Mouse (Mus musculus) embryonic facial prominence, embryonic 13.5 days (tissue): ENCODE results near the gene Gm43191. TPM values are rescaled to one million over a fixed set of nuclear protein-coding genes. Genes with fewer than 3 reads are reported as not detected.
"Not testable (repeated sequence)": the region's sequence is repeated elsewhere in the genome, so short reads cannot be mapped to it uniquely, and the experiment has no call there.

Source experiments
- ATAC-seq: fragments of 200-750 bp; cut with Nextera tagmentation; 2 replicates; pipeline ENCODE4 v1.8.0; 2017; ENCODE audit warnings: low read depth; ENCODE audit not compliant: insufficient number of reproducible peaks, insufficient read depth, low FRiP score, low TSS enrichment
- H3K27ac ChIP-seq: fragments of 300-500 bp; sonication (generic); 2 replicates; pipeline ENCODE4 v1.5.1; 2015; ENCODE audit warnings: moderate library complexity, mild to moderate bottlenecking, inconsistent platforms
- H3K27me3 ChIP-seq: fragments of 300-500 bp; sonication (generic); 2 replicates; pipeline ENCODE4 v1.6.1; 2015; ENCODE audit warnings: mild to moderate bottlenecking, inconsistent platforms
- H3K36me3 ChIP-seq: fragments of 300-500 bp; sonication (generic); 2 replicates; pipeline ENCODE4 v1.6.1; 2015; ENCODE audit warnings: mild to moderate bottlenecking, inconsistent platforms
- H3K4me1 ChIP-seq: fragments of 300-500 bp; sonication (generic); 2 replicates; pipeline ENCODE4 v1.6.1; 2015; ENCODE audit warnings: inconsistent platforms
- H3K4me2 ChIP-seq: fragments of 300-500 bp; sonication (generic); 2 replicates; pipeline ENCODE4 v1.6.1; 2015; ENCODE audit warnings: moderate library complexity, mild to moderate bottlenecking, inconsistent platforms
- H3K4me3 ChIP-seq: fragments of 300-500 bp; sonication (generic); 2 replicates; pipeline ENCODE4 v1.5.1; 2015; ENCODE audit warnings: mild to moderate bottlenecking, inconsistent platforms
- H3K9ac ChIP-seq: fragments of 300-500 bp; sonication (generic); 2 replicates; pipeline ENCODE4 v1.6.1; 2015; ENCODE audit warnings: mild to moderate bottlenecking, inconsistent platforms
- H3K9me3 ChIP-seq: fragments of 300-500 bp; sonication (generic); 2 replicates; pipeline ENCODE4 v1.6.1; 2016; ENCODE audit warnings: inconsistent platforms
- WGBS: fragments of 180-500 bp; shearing (Covaris S2); methylation state at CpG from one replicate; pipeline ENCODE4 v1.1.7; 2015; ENCODE audit warnings: mixed read lengths; 5-methylcytosine and 5-hydroxymethylcytosine counted together
- polyA plus RNA-seq: library from polyadenylated mRNA; unstranded; fragments of >200 nt; fragmentation: Nextera tagmentation; extraction: Ambion mirVana; gene quantifications from 2 replicates; pipeline ENCODE4 v1.2.1, GENCODE M21; 2015

The Gm43191 gene
- polyA plus RNA-seq, 1 experiment from 2014 or later, result not detected

DNA sequence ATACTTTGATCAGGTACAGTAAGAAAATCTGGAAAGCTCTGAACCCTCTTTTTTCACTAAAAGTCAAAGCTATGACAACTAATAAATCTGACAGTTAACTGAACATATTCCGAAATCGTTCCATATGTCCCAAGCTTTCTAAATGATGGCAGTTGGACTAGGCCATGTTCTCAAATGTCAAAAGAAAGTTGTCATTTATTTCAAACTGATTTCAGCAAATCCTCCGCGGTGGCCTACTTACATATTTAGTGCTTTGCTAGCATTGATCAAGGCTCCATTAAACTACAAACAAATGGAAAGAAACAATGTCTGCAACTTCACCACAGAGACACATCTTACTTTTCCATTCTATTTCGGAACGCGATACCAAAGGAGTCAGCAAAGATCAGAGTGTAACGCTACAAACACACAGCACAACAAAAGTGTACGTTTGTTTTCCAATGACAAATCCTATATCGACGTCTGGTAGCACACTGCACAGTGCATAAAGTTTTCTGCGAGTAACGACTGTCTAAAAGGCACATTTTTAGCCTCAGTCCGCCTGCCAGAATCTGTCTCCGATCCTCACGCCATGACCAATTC, 19.7 kb downstream of the Gm43191 start:
- WGBS, result 2% methylated on average over 16 of the region's 16 CpGs
- ATAC-seq, result no peak

GRCm38 (mm10) chr3:116659856-116660430, 21.1 kb downstream of the Gm43191 start:
- Histone ChIP-seq H3K4me2 (peak overlapping the region; percentile 14; the same call in 1 of the 2 replicates), H3K36me3 (no peaks in the 10 kb centered on the region), H3K9me3 (no peaks in the 10 kb centered on the region), H3K27me3 (no peaks in the 10 kb centered on the region), H3K4me3 (no peak overlapping the region), H3K4me1 (peaks cover 33% of the 10 kb centered on the region), H3K9ac (no peak overlapping the region), H3K27ac (no peak overlapping the region)
- 81% methylated on average over 13 of the region's 13 CpGs for WGBS
- no peak for ATAC-seq

More for the DNA sequence above, 19.7 kb downstream of the Gm43191 start:
- Histone ChIP-seq H3K36me3 (no peaks in the 10 kb centered on the region), H3K27ac (peak overlapping the region; percentile 93), H3K4me1 (peaks cover 33% of the 10 kb centered on the region), H3K9ac (peak overlapping the region; percentile 98), H3K27me3 (no peaks in the 10 kb centered on the region), H3K9me3 (no peaks in the 10 kb centered on the region), H3K4me3 (peak overlapping the region; percentile 96), H3K4me2 (peak overlapping the region; percentile 64)

DNA sequence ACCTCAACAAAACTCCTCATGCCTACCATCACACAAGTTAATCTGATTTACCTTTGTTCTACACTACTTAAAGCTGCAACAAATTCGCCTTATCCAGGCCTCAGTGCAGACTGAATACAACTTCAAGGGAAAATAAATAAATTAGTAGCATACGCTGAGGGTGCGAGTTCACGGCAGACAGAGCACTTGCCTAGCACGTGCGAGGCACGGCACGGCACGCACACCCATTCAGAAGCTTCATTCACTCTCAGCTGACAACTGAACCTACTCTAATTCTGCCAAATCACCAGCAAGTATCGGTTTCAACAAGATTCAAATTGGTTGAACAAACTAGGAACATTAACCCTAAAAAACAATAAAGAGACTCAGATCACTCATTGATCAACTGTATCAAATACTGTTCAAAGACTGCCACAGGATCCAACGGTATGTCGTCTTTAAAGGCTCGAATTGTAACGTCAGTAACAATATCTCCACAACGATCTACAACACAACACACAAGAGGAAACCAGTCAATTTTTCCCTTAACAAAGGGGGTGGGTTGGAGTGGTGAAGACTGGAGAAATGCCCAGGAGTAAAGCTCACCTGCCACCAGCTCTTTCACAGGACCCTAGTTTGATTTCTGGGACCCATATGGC, 22.0 kb downstream of the Gm43191 start:
- H3K4me3 ChIP-seq, result no peak overlapping the region
- no peaks in the 10 kb centered on the region for H3K9me3 ChIP-seq
- no peaks in the 10 kb centered on the region for H3K27me3 ChIP-seq
- H3K36me3 ChIP-seq, result no peaks in the 10 kb centered on the region
- peaks cover 33% of the 10 kb centered on the region for H3K4me1 ChIP-seq
- no peak for ATAC-seq
- WGBS, result 41% methylated on average over 15 of the region's 15 CpGs
- H3K9ac ChIP-seq, result no peak overlapping the region
- 0 out of 2 replicates have a peak overlapping the region, but pooled peaks have one; percentile 18 for H3K4me2 ChIP-seq
- H3K27ac ChIP-seq, result no peak overlapping the region

DNA sequence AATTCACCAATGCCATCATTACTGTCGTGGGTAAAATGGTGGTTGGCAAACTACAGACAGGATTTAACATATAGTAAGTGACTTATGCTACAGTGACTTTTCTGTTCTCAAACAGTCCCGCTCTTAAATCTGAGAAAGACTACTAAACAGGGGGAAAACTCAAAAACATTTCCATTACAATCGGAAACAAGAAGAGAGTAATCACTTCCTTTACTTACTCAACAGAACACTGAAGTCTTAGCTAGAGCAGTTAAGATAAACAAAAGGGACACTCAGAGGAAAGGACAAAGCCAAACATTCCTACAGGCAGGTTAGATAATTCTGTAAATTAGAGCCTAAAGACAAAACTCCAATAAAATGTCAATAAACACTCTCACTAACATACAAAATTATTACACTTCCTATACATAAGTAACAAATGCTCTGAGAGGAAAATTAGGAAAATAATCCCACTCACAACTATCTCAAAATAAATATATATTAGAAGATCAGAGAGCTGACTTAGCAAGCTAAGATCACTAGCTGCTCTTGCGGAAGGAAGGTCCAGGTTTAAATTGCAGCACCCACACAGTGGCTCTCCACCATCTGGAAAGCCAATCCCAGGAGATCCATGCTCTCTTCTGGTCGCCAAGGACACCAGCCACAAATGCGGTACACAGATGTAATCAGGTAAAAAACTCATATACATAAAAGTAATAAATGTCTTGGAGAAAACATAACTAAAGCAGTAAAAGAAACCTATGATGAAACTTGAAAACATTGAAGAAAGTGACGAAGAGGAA, 24.7 kb downstream of the Gm43191 start:
- WGBS, result 83% methylated on average over 7 of the region's 7 CpGs
- no peaks in the 10 kb centered on the region for H3K36me3 ChIP-seq

DNA sequence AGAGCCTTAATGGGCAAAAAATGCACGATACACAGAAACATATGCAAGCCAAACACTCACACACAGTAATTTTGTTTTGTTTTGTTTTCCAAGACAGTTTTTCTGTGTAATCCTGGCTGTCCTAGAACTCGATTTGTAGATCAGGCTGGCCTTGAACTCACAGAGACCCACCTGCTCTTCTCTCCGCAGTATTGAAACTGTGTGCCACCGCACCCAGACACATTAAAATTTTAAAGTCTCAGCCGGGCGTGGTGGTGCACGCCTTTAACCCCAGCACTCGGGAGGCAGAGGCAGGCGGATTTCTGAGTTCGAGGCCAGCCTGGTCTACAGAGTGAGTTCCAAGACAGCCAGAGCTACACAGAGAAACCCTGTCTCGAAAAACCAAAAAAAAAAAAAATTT, 27.0 kb downstream of the Gm43191 start:
- not testable (repeated sequence) for ATAC-seq, H3K4me3 ChIP-seq, H3K27ac ChIP-seq, H3K27me3 ChIP-seq, H3K9me3 ChIP-seq, H3K9ac ChIP-seq, H3K4me2 ChIP-seq
- peaks cover 15% of the 10 kb centered on the region for H3K4me1 ChIP-seq
- peaks cover 12% of the 10 kb centered on the region; the same call in 1 of the 2 replicates for H3K36me3 ChIP-seq
- 96% methylated on average over 11 of the region's 11 CpGs for WGBS

More for the DNA sequence above, 24.7 kb downstream of the Gm43191 start:
- Histone ChIP-seq H3K27me3 (no peaks in the 10 kb centered on the region), H3K9me3 (no peaks in the 10 kb centered on the region), H3K4me1 (peaks cover 33% of the 10 kb centered on the region), H3K4me3 (no peak overlapping the region), H3K27ac (no peak overlapping the region), H3K9ac (no peak overlapping the region), H3K4me2 (no peak overlapping the region)
- ATAC-seq, result no peak

- no peak for ATAC-seq
- H3K27ac ChIP-seq, result no peak overlapping the region
- H3K27me3 ChIP-seq, result no peaks in the 10 kb centered on the region
- peaks cover 16% of the 10 kb centered on the region for H3K36me3 ChIP-seq
- WGBS, result 77% methylated on average over 5 of the region's 5 CpGs
- no peak overlapping the region for H3K4me3 ChIP-seq
- H3K9me3 ChIP-seq, result no peaks in the 10 kb centered on the region
- no peak overlapping the region for H3K4me2 ChIP-seq
- peaks cover 11% of the 10 kb centered on the region; the same call in 1 of the 2 replicates for H3K4me1 ChIP-seq
- no peak overlapping the region for H3K9ac ChIP-seq
These were observed 27.6 kb downstream of the Gm43191 start for GRCm38 (mm10) chr3:116653278-116653945.

GRCm38 (mm10) chr3:116652033-116652446, 29.0 kb downstream of the Gm43191 start:
- no peak for ATAC-seq
- H3K36me3 ChIP-seq, result peaks cover 21% of the 10 kb centered on the region
- 73% methylated on average over 3 of the region's 3 CpGs for WGBS
- no peak overlapping the region for H3K4me2 ChIP-seq
- no peak overlapping the region for H3K4me3 ChIP-seq
- H3K9me3 ChIP-seq, result no peaks in the 10 kb centered on the region
- H3K27me3 ChIP-seq, result no peaks in the 10 kb centered on the region
- H3K27ac ChIP-seq, result no peak overlapping the region
- no peak overlapping the region for H3K9ac ChIP-seq
- 0 out of 2 replicates have a peak, but pooled peaks cover 4% of the 10 kb centered on the region for H3K4me1 ChIP-seq

- Histone ChIP-seq H3K4me1 (0 out of 2 replicates have a peak, but pooled peaks cover 2% of the 10 kb centered on the region), H3K9ac (no peak overlapping the region), H3K36me3 (peaks cover 34% of the 10 kb centered on the region), H3K9me3 (no peaks in the 10 kb centered on the region), H3K27me3 (no peaks in the 10 kb centered on the region), H3K4me2 (no peak overlapping the region), H3K27ac (no peak overlapping the region), H3K4me3 (no peak overlapping the region)
- no peak for ATAC-seq
- WGBS, result 93% methylated on average over 9 of the region's 9 CpGs
These were observed 30.4 kb downstream of the Gm43191 start for GRCm38 (mm10) chr3:116650698-116651097.

- Histone ChIP-seq H3K4me1 (0 out of 2 replicates have a peak, but pooled peaks cover 2% of the 10 kb centered on the region), H3K4me2 (no peak overlapping the region), H3K9ac (no peak overlapping the region), H3K27ac (no peak overlapping the region), H3K4me3 (no peak overlapping the region), H3K9me3 (no peaks in the 10 kb centered on the region), H3K27me3 (no peaks in the 10 kb centered on the region), H3K36me3 (peaks cover 50% of the 10 kb centered on the region)
- 93% methylated on average over 7 of the region's 7 CpGs for WGBS
- ATAC-seq, result no peak
These were observed 32.3 kb downstream of the Gm43191 start for GRCm38 (mm10) chr3:116648805-116649204.

GRCm38 (mm10) chr3:116646387-116646786, 34.7 kb downstream of the Gm43191 start:
- 98% methylated on average over 1 of the region's 1 CpGs for WGBS
- no peaks in the 10 kb centered on the region for H3K4me1 ChIP-seq
- no peaks in the 10 kb centered on the region for H3K9me3 ChIP-seq
- no peak overlapping the region for H3K4me3 ChIP-seq
- no peak overlapping the region for H3K27ac ChIP-seq
- no peaks in the 10 kb centered on the region for H3K27me3 ChIP-seq
- H3K4me2 ChIP-seq, result no peak overlapping the region
- no peak for ATAC-seq
- H3K9ac ChIP-seq, result no peak overlapping the region
- peaks cover 70% of the 10 kb centered on the region for H3K36me3 ChIP-seq

DNA sequence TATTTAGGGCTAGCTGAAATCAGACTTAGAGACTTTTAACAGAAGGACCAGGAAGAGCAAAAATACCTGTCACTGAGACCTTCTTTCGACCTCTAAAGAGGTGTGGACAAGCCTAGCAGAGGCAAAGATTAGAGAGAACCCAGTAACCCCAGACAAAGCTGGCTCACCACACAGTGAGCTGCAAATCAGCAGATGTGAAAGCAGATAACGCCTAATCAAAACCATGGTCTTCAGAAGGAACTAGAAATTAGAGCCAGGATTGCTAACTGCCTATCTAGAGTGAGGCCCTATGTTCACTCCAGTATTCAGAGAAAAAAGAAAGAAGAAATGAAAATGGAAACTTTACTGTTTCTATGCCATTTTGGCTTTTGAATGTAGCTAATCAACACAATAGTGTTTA, 38.7 kb downstream of the Gm43191 start:
- 76% methylated on average over 2 of the region's 2 CpGs for WGBS
- Histone ChIP-seq H3K36me3 (peaks cover 84% of the 10 kb centered on the region), H3K4me1 (no peaks in the 10 kb centered on the region), H3K4me2 (no peak overlapping the region), H3K4me3 (no peak overlapping the region), H3K9me3 (no peaks in the 10 kb centered on the region), H3K9ac (no peak overlapping the region), H3K27me3 (no peaks in the 10 kb centered on the region), H3K27ac (no peak overlapping the region)
- no peak for ATAC-seq
